Mouse (Mus musculus): ENCODE measurements around the gene Trpm7.

DNA sequence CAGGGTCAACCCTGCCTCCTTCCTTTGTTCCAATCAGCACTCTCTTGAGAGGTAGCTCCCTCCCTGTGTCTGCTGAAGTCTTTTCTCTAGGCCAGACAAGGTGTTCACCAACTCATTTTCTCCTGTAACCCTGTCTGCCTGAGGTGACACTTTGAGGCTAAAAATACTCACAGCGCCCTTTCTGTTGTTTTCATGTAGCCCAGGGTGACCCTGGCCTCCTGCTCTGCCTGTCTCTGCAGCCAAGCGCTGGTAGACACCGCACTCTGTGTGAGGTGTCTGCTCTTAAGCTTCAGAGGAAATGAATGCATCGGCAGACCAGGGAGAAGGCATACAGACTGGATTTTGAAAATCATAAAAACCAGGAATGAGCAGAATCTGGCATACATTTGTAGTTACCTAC, 38.1 kb upstream of the Trpm7 start:
- TF ChIP-seq GATA1 (IDR thresholded peaks at IDR 0.05; ENCODE audit: low read length), result no peak
- no peak for TF ChIP-seq TAL1 (IDR thresholded peaks at IDR 0.05; ENCODE audit: low read length)

All from erythroblast, embryonic 14.5 days (primary cell).